Mouse (Mus musculus) limb, embryonic 10.5 days (tissue): Measurements from ENCODE around the gene 4930564D02Rik. TPM values are rescaled to one million over a fixed set of nuclear protein-coding genes. Genes with fewer than 3 reads are reported as not detected.

Experiments
- DNase-seq: peaks from one replicate; pipeline ENCODE4 v3.0.0-alpha.2; 2017; ENCODE audit warnings: low spot score
- H3K27ac ChIP-seq: fragments of 300-500 bp; sonication (generic); 2 replicates; pipeline ENCODE4 v1.5.1; 2016; ENCODE audit warnings: mild to moderate bottlenecking
- H3K27me3 ChIP-seq: fragments of 300-500 bp; sonication (generic); 2 replicates; pipeline ENCODE4 v1.6.1; 2016; ENCODE audit warnings: low read depth, mild to moderate bottlenecking; ENCODE audit not compliant: poor library complexity, severe bottlenecking
- H3K36me3 ChIP-seq: fragments of 300-500 bp; sonication (generic); 2 replicates; pipeline ENCODE4 v1.6.1; 2016; ENCODE audit warnings: mild to moderate bottlenecking, moderate library complexity
- H3K4me1 ChIP-seq: fragments of 300-500 bp; sonication (generic); 2 replicates; pipeline ENCODE4 v1.6.1; 2016
- H3K4me3 ChIP-seq: fragments of 300-500 bp; sonication (generic); 2 replicates; pipeline ENCODE4 v1.5.1; 2016; ENCODE audit warnings: mild to moderate bottlenecking, moderate library complexity
- H3K9me3 ChIP-seq: fragments of 300-500 bp; sonication (generic); replicated peaks from 2 replicates; pipeline ENCODE4 v1.6.1; 2016; ENCODE audit warnings: mild to moderate bottlenecking
- WGBS: fragments of 180-500 bp; shearing (Covaris S2); methylation state at CpG from one replicate; pipeline ENCODE4 v1.1.7; 2016; 5-methylcytosine and 5-hydroxymethylcytosine counted together
- polyA plus RNA-seq: library from polyadenylated mRNA; unstranded; fragments of >200 nt; fragmentation: Nextera tagmentation; extraction: Ambion mirVana; gene quantifications from 2 replicates; pipeline ENCODE4 v1.2.1, GENCODE M21; 2016

Gene 4930564D02Rik
- not detected in 2 replicates for polyA plus RNA-seq

GRCm38 (mm10) chr3:105066544-105066943 is at the start of gene 4930564D02Rik:
Gene 4930564D02Rik, plus strand, starts transcription at chr3:105066844.
- 81% methylated on average over 10 of the region's 10 CpGs for WGBS
- H3K4me1 ChIP-seq: peaks cover 33% of the 10 kb centered on the region
- no peaks in the 10 kb centered on the region for H3K36me3 ChIP-seq
- no peaks in the 10 kb centered on the region for H3K9me3 ChIP-seq
- 0 out of 2 replicates have a peak within 1 kb of the TSS, but pooled peaks have one; percentile 20 for H3K27ac ChIP-seq
- H3K4me3 ChIP-seq: no peak within 1 kb of the TSS
- H3K27me3 ChIP-seq: no peaks in the 10 kb centered on the region
- DNase-seq: no peak

GRCm38 (mm10) chr3:105017314-105017713 is 49.3 kb upstream of the 4930564D02Rik start:
- Histone ChIP-seq H3K27ac (no peak overlapping the region), H3K27me3 (no peaks in the 10 kb centered on the region), H3K9me3 (no peaks in the 10 kb centered on the region), H3K4me1 (peaks cover 19% of the 10 kb centered on the region), H3K36me3 (peaks cover 55% of the 10 kb centered on the region), H3K4me3 (no peak overlapping the region)
- 89% methylated on average over 8 of the region's 8 CpGs for whole genome bisulfite sequencing
- DNase-seq: no peak

GRCm38 (mm10) chr3:105018085-105018782 is 48.4 kb upstream of the 4930564D02Rik start:
- no peak overlapping the region for H3K4me3 ChIP-seq
- peaks cover 55% of the 10 kb centered on the region for H3K36me3 ChIP-seq
- 88% methylated on average over 10 of the region's 10 CpGs for WGBS
- peaks cover 19% of the 10 kb centered on the region for H3K4me1 ChIP-seq
- H3K27me3 ChIP-seq: no peaks in the 10 kb centered on the region
- no peaks in the 10 kb centered on the region for H3K9me3 ChIP-seq
- H3K27ac ChIP-seq: no peak overlapping the region
- DNase-seq: no peak

- no peak overlapping the region for H3K4me3 ChIP-seq
- H3K9me3 ChIP-seq: no peaks in the 10 kb centered on the region
- 91% methylated on average over 6 of the region's 6 CpGs for WGBS
- no peaks in the 10 kb centered on the region for H3K27me3 ChIP-seq
- DNase-seq: no peak
- H3K36me3 ChIP-seq: peaks cover 57% of the 10 kb centered on the region
- peaks cover 19% of the 10 kb centered on the region for H3K4me1 ChIP-seq
- H3K27ac ChIP-seq: no peak overlapping the region
Observed at GRCm38 (mm10) chr3:105018783-105019105, 47.9 kb upstream of the 4930564D02Rik start.

- no peak for DNase-seq
- H3K27me3 ChIP-seq: no peaks in the 10 kb centered on the region
- 74% methylated on average over 12 of the region's 12 CpGs for WGBS
- no peak overlapping the region for H3K4me3 ChIP-seq
- peaks cover 62% of the 10 kb centered on the region for H3K36me3 ChIP-seq
- no peaks in the 10 kb centered on the region for H3K9me3 ChIP-seq
- no peak overlapping the region for H3K27ac ChIP-seq
- H3K4me1 ChIP-seq: peaks cover 17% of the 10 kb centered on the region; the same call in 1 of the 2 replicates
Observed at GRCm38 (mm10) chr3:105019826-105020692, 46.6 kb upstream of the 4930564D02Rik start.

GRCm38 (mm10) chr3:105023371-105024005 is 43.2 kb upstream of the 4930564D02Rik start:
- 87% methylated on average over 10 of the region's 10 CpGs for WGBS
- no peaks in the 10 kb centered on the region for H3K9me3 ChIP-seq
- no peak overlapping the region for H3K4me3 ChIP-seq
- no peak for DNase-seq
- no peak overlapping the region for H3K27ac ChIP-seq
- peaks cover 69% of the 10 kb centered on the region for H3K36me3 ChIP-seq
- peaks cover 15% of the 10 kb centered on the region; the same call in 1 of the 2 replicates for H3K4me1 ChIP-seq
- H3K27me3 ChIP-seq: no peaks in the 10 kb centered on the region

- Histone ChIP-seq H3K36me3 (peaks cover 83% of the 10 kb centered on the region), H3K4me1 (peaks cover 19% of the 10 kb centered on the region), H3K4me3 (no peak overlapping the region), H3K9me3 (no peaks in the 10 kb centered on the region), H3K27ac (no peak overlapping the region), H3K27me3 (no peaks in the 10 kb centered on the region)
- WGBS: 86% methylated on average over 10 of the region's 10 CpGs
- DNase-seq: no peak
Observed at GRCm38 (mm10) chr3:105036281-105036847, 30.3 kb upstream of the 4930564D02Rik start.

- WGBS: 89% methylated on average over 6 of the region's 6 CpGs
- no peak overlapping the region for H3K4me3 ChIP-seq
- H3K27ac ChIP-seq: no peak overlapping the region
- peaks cover 24% of the 10 kb centered on the region for H3K4me1 ChIP-seq
- no peaks in the 10 kb centered on the region for H3K9me3 ChIP-seq
- DNase-seq: no peak
- H3K27me3 ChIP-seq: no peaks in the 10 kb centered on the region
- H3K36me3 ChIP-seq: peaks cover 74% of the 10 kb centered on the region
Observed at GRCm38 (mm10) chr3:105037240-105037770, 29.3 kb upstream of the 4930564D02Rik start.

GRCm38 (mm10) chr3:105040002-105040401 is 26.6 kb upstream of the 4930564D02Rik start:
- peak; percentile 57 for DNase-seq
- Histone ChIP-seq H3K4me1 (peaks cover 27% of the 10 kb centered on the region), H3K4me3 (no peak overlapping the region), H3K27ac (no peak overlapping the region), H3K36me3 (peaks cover 51% of the 10 kb centered on the region), H3K9me3 (no peaks in the 10 kb centered on the region), H3K27me3 (no peaks in the 10 kb centered on the region)
- 26% methylated on average over 8 of the region's 8 CpGs for WGBS

- Histone ChIP-seq H3K4me3 (no peak overlapping the region), H3K27ac (no peak overlapping the region), H3K36me3 (peaks cover 49% of the 10 kb centered on the region), H3K9me3 (no peaks in the 10 kb centered on the region), H3K4me1 (peaks cover 27% of the 10 kb centered on the region), H3K27me3 (no peaks in the 10 kb centered on the region)
- WGBS: 94% methylated on average over 9 of the region's 9 CpGs
- no peak for DNase-seq
Observed at GRCm38 (mm10) chr3:105040983-105041625, 25.5 kb upstream of the 4930564D02Rik start.

GRCm38 (mm10) chr3:105043746-105044145 is 22.9 kb upstream of the 4930564D02Rik start:
- DNase-seq: no peak

GRCm38 (mm10) chr3:105046870-105047269 is 19.8 kb upstream of the 4930564D02Rik start:
- 79% methylated on average over 5 of the region's 5 CpGs for WGBS
- no peak overlapping the region for H3K4me3 ChIP-seq
- no peak for DNase-seq
- H3K36me3 ChIP-seq: peaks cover 23% of the 10 kb centered on the region
- H3K27me3 ChIP-seq: no peaks in the 10 kb centered on the region
- no peaks in the 10 kb centered on the region for H3K9me3 ChIP-seq
- no peak overlapping the region for H3K27ac ChIP-seq
- H3K4me1 ChIP-seq: peaks cover 38% of the 10 kb centered on the region

More at GRCm38 (mm10) chr3:105043746-105044145, 22.9 kb upstream of the 4930564D02Rik start:
- Histone ChIP-seq H3K27ac (no peak overlapping the region), H3K27me3 (no peaks in the 10 kb centered on the region), H3K9me3 (no peaks in the 10 kb centered on the region), H3K36me3 (peaks cover 29% of the 10 kb centered on the region), H3K4me1 (peaks cover 39% of the 10 kb centered on the region), H3K4me3 (no peak overlapping the region)
- 90% methylated on average over 5 of the region's 5 CpGs for WGBS
